Mouse (Mus musculus) yolk sac, embryonic 10.5 days (tissue): ENCODE data around the gene Nup107.
A peak's percentile ranks its signal among the peaks of the same experiment; 100 is the strongest.

Experiments
- DNase-seq: peaks from one replicate; pipeline ENCODE4 v3.0.0-alpha.2; 2017; ENCODE audit warnings: low spot score

Nup107 gene

GRCm38 (mm10) chr10:117792141-117793091 is at the start of gene Nup107:
TSS of gene Nup107 (minus strand) at chr10:117792705.
- DNase-seq, result peak; percentile 100

DNA sequence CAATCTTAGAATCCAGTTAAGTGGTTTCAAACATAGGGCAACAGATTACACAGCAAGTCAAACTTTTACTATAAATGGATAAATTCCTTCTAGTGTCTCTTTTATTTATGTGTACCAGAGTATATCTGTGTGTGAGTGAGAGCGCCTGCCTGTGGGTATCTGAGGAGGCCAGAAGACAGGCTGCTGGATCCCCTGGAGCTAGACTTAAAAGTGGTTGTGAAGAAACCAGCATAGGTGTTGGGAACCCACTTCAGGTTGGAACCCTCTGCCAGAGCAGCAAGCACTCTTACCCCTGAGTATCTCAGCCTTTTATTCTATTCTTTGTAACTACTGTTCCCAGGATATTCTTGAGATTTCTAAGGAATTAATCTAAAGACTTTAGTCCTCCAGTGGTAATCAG is 49.3 kb upstream of the Nup107 start:
- DNase-seq, result no peak

- no peak for DNase-seq
These were observed 48.0 kb upstream of the Nup107 start for GRCm38 (mm10) chr10:117840431-117840995.

- no peak for DNase-seq
These were observed 47.2 kb upstream of the Nup107 start for GRCm38 (mm10) chr10:117839737-117840136.

GRCm38 (mm10) chr10:117838924-117839323 is 46.4 kb upstream of the Nup107 start:
- no peak for DNase-seq

- DNase-seq, result no peak
These were observed 43.8 kb upstream of the Nup107 start for GRCm38 (mm10) chr10:117836354-117836753.

DNA sequence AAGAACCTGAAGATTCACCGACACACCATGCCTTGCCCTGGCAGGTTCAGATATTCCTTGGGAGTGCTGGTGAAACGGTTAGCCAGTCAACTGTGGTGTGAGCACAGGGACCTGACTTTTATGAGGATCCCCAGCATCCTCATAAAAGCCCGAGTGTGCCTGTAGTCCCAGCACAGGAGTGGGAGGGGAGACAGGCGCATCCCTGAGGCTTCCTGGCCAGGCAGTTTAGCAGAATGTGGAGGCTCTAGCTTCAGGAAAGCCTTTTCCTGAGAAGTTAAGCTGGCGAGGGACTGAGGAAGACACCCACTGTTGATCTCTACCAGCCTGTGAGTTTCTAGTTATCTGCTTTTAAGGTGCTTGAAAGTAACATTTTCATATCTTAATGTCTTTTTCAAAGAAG is 42.9 kb upstream of the Nup107 start:
- DNase-seq, result no peak

DNA sequence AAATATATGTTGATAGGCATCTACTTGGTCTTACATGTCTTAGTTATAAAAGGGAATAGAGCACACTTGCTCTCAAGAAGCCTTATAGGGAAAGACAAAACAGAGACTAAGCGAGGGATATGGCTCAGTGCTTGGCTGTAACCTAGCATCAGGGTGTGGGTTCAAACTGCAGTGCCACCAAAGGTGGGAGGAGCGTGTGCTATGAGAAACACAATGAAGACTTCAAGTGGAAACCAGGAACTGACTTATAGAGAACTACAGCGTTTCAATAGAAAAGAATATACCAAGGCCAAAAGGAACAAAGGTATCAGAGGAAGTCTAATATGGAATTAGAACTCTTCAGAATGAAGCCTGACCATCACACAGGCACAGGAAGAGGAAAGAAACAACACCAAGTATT is 38.3 kb upstream of the Nup107 start:
- no peak for DNase-seq

DNA sequence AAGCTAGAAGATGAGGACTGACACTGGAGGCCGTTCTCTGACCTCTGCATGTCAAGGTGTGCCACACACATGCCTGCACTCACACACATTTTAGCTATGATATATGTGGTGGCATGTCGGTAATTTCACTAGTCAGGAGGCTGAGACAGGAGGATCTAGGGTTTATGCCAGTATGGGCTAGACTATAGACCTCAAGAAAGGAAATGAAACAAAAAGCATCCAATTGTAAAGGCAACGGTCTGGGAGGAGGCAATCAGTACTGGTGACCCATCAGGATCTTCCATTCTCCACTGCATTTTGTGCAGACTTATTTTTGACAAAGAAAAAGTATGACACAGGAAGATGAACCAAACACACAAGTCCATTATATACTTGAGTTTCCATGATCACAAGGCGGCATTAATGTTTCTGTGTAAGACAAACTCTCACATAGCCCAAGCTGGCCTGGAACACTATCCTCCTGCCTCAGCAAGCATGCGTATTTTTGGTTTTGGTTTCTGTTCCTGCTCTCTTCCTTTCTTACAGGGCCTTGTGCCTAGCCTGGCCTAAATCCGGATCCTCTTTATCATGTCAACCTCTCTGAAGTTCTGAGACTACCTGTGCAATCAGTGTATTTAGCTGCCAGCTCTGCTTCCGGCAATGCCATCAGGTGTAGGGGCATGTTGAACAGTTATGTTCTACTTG is 37.1 kb upstream of the Nup107 start:
- DNase-seq, result no peak

- no peak for DNase-seq
These were observed 36.5 kb upstream of the Nup107 start for GRCm38 (mm10) chr10:117829022-117829421.

DNA sequence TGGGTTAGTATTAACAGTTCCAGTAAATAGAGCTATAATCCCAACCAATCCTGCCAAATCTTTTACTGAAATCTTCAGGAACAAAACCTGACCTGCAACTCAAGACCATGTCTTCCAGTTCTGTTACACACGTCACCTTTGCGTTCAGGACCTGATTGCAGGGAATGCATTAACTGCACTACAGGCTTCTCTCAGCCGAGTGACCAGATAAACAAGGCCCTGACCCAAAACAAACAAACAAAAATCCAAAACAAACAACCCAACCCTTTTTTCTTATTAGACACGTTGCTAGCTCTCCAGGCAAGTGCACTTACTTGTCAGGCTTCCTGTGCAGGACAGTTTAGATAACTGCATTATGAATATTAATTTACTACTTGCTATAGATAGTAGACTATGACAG is 36.0 kb upstream of the Nup107 start:
- DNase-seq, result no peak

DNA sequence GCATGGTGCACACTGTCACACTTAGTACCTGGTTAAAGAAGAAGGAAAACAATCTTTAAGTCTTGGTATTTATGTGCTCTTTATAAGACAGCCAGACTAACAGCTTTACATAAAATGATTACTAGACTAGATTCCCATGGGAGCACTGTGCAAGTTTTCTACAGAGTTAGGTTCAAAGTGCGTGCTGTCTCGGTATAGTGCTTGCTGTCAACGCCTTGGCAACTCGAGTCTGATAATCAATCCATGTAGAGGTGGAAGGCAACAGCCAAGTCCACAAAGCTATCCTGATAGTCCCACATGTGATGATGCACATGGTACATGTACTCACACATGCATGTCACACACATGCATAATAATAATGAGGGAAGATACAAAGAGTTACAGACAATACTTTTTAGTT is 32.1 kb upstream of the Nup107 start:
- no peak for DNase-seq

DNA sequence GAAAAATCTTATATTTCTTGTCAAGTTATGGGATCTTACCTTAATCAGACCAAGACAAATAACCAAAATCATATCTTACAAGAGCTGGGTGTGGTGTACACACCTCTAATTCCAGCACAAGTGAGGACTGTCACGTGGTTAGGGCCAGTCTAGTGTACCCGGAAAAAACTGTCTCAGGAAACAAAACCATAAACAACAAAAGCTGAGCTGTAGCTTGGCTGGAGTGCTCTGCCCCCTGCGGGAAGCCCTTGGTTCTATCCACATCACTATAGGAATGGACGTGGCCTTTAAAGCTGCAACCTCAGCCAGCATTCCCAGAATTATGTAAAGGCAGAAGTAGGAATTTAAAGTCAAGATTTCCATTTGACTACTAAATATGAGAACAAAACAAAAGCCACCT is 31.6 kb upstream of the Nup107 start:
- DNase-seq, result no peak

DNA sequence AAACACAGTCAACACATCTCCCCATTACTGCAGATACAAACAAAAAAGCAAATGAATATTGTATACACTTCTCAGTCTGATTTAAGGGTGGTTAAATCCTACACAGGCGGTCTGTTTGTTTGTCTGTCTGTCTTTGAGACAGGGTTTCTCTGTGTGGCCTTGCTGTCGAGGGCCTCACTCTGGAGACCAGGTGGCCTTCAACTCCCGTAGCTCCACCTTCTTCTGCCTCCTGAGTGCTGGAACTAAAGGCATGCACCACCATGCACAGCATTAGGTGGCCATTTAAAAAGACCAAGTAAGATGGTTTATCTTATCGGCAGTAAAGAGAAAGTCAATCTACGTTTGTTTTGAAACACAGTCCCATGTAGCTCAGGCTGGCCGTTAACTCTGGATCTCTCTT is 30.8 kb upstream of the Nup107 start:
- no peak for DNase-seq

DNA sequence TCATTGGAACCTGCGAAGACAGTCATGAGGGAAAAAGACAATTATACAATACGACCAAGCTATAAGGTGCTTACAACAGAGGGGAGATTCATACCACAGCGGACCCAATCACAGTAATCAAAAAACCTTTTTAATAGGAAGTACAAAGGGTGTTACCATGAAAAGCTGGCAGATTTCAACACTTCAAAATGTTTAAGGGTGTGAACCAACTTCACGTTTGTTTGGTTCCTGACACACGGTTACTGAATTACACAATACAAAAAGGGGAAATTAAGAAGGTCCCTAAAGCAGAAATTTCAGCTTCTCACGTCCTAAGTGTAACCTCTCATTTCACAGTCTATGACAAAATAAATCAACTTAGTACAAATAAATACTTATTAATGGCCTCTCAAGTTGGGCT is 26.1 kb upstream of the Nup107 start:
- no peak for DNase-seq

GRCm38 (mm10) chr10:117816721-117817120 is 24.2 kb upstream of the Nup107 start:
- no peak for DNase-seq

DNA sequence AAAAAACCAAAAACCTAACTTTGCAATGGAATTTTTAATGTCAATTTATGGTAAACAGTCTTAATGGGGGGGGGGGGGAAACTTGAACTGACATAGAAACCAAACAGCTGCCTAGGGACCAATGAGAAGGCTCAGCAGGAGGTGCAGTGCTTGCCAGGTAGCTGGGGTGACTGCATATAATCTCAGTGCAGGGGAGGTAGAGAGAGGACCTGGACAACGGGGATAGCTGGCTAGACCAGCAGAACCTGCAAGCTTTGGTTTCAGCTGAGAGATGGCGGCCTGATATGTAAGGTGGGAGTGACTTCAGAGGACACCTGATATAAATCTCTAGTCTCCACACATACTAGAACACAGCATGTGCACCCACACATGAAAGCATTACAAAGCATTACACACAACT is 20.0 kb upstream of the Nup107 start:
- no peak for DNase-seq

- no peak for DNase-seq
These were observed 19.1 kb upstream of the Nup107 start for GRCm38 (mm10) chr10:117811555-117811954.

GRCm38 (mm10) chr10:117810506-117810905 is 18.0 kb upstream of the Nup107 start:
- DNase-seq, result no peak

GRCm38 (mm10) chr10:117808068-117808467 is 15.6 kb upstream of the Nup107 start:
- DNase-seq, result no peak

GRCm38 (mm10) chr10:117805919-117806318 is 13.4 kb upstream of the Nup107 start:
- no peak for DNase-seq

- DNase-seq, result no peak
These were observed 11.7 kb upstream of the Nup107 start for GRCm38 (mm10) chr10:117803870-117804850.
